Mouse (Mus musculus): ENCODE results near the gene Sgcd.

DNA sequence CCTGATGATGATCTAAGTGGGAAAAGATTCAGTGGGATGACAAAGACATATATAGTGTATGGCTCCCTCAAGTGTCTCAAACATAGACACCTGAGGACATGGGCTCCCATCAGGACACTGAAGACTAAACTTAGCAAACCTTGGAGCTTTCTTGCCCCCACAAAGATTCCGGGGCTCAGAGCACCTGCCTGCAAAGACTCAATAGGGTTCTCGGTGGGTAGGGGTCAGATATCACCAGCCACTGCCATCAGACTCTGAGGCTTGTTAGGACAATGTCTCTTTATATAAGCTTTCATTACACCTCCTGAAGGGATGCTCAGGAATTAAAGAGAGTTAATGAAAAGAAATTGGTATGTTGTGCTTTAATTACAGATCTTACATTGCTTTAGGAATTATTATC lies 764.6 kb downstream of the Sgcd start:
- TF ChIP-seq POLR2A (IDR thresholded peaks at IDR 0.05; ENCODE audit: borderline replicate concordance, control insufficient read depth, low read depth, low read length) (no peak), CTCF (IDR thresholded peaks at IDR 0.05; ENCODE audit: control insufficient read depth, insufficient read depth, low read length) (no peak)
